Mouse (Mus musculus) lung, embryonic 15.5 days (tissue): ENCODE results near the gene Smim27. TPM values are rescaled to one million over a fixed set of nuclear protein-coding genes. Genes with fewer than 3 reads are reported as not detected.
A peak's percentile ranks its signal among the peaks of the same experiment; 100 is the strongest.

ENCODE experiments used
- ATAC-seq: fragments of 200-750 bp; cut with Nextera tagmentation; 2 replicates; pipeline ENCODE4 v1.8.0; 2017; ENCODE audit warnings: moderate number of reproducible peaks, borderline replicate concordance; ENCODE audit not compliant: low FRiP score, low TSS enrichment; ENCODE audit errors: extremely low read depth
- H3K27ac ChIP-seq: fragments of 300-500 bp; sonication (generic); 2 replicates; pipeline ENCODE4 v1.5.1; 2015; ENCODE audit warnings: moderate library complexity, mild to moderate bottlenecking, inconsistent platforms
- H3K27me3 ChIP-seq: fragments of 300-500 bp; sonication (generic); 2 replicates; pipeline ENCODE4 v1.6.1; 2015; ENCODE audit warnings: inconsistent platforms
- H3K36me3 ChIP-seq: fragments of 300-500 bp; sonication (generic); 2 replicates; pipeline ENCODE4 v1.6.1; 2015; ENCODE audit warnings: inconsistent platforms
- H3K4me1 ChIP-seq: fragments of 300-500 bp; sonication (generic); 2 replicates; pipeline ENCODE4 v1.6.1; 2015; ENCODE audit warnings: inconsistent platforms
- H3K4me2 ChIP-seq: fragments of 300-500 bp; sonication (generic); 2 replicates; pipeline ENCODE4 v1.6.1; 2015; ENCODE audit warnings: inconsistent platforms, mild to moderate bottlenecking, moderate library complexity
- H3K4me3 ChIP-seq: fragments of 300-500 bp; sonication (generic); 2 replicates; pipeline ENCODE4 v1.5.1; 2015; ENCODE audit warnings: mild to moderate bottlenecking, inconsistent platforms
- H3K9ac ChIP-seq: fragments of 300-500 bp; sonication (generic); 2 replicates; pipeline ENCODE4 v1.6.1; 2015; ENCODE audit warnings: inconsistent platforms
- H3K9me3 ChIP-seq: fragments of 300-500 bp; sonication (generic); 2 replicates; pipeline ENCODE4 v1.6.1; 2016; ENCODE audit warnings: inconsistent platforms
- WGBS: fragments of 180-500 bp; shearing (Covaris S2); methylation state at CpG from one replicate; pipeline ENCODE4 v1.1.7; 2015; 5-methylcytosine and 5-hydroxymethylcytosine counted together
- polyA plus RNA-seq: library from polyadenylated mRNA; unstranded; fragments of >200 nt; fragmentation: Nextera tagmentation; extraction: Ambion mirVana; gene quantifications from 2 replicates; pipeline ENCODE4 v1.2.1, GENCODE M21; 2015

Smim27 gene
- polyA plus RNA-seq, 1 experiment from 2014 or later, result 33.8 TPM

- Histone ChIP-seq H3K9ac (peak overlapping the region; percentile 49), H3K4me3 (peak overlapping the region; percentile 62), H3K27me3 (no peaks in the 10 kb centered on the region), H3K4me1 (peaks cover 9% of the 10 kb centered on the region), H3K4me2 (peak overlapping the region; percentile 72), H3K27ac (peak overlapping the region; percentile 77), H3K36me3 (no peaks in the 10 kb centered on the region), H3K9me3 (no peaks in the 10 kb centered on the region)
- 2% methylated on average over 17 of the region's 17 CpGs for WGBS
- peak; percentile 70; the same call in 1 of the 2 replicates for ATAC-seq
These were observed 30.6 kb upstream of the Smim27 start for GRCm38 (mm10) chr4:40238483-40239408.

DNA sequence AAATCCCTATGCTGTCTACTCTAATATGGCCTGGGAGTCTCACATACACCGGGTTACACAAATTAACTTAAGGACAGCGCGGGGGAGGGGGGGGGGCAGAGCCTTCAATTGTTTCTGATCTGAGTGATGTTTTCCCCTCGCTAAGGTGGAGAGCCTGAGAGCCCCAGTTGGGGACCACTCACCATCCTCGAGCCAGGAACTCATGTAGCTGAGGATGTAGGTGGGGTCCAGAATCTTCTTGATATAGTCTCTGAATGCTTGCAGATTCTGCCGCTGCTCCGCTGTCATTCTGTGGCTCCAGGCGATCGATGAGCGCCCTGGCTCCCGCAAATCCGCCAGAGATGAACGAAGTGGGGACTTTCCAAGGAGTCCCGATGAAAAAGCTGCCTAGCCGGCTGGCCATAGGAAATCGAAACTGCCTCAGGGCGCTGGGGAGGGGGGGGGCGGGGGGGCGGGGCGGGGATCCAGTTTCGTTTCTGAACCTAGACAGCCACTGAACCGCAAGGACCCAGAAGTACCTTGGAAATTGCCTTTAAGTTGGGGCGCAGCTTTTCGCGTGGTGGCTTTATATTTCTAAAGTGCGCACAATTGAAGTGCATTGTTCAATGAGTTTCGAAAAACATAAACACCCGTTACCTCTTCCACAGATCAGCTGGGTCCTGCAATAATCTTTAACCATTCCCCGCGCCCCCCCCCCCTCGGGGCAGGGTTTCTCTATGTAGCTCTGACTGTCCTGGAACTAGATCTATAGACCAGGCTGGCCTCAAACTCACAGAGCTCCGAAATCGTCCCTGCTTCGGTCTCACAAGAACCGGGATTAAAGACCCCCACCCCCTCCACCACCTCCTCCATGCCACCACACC is 29.7 kb upstream of the Smim27 start, which contains the start of gene Ddx58:
Gene Ddx58 (minus strand): TSS at position 420 of the 863 bp plus-strand sequence.
- peak within 1 kb of the TSS; percentile 62 for H3K4me3 ChIP-seq
- ATAC-seq, result peak; percentile 71
- H3K4me1 ChIP-seq, result peaks cover 9% of the 10 kb centered on the region
- H3K9ac ChIP-seq, result peak within 1 kb of the TSS; percentile 49
- peak within 1 kb of the TSS; percentile 72 for H3K4me2 ChIP-seq
- peak within 1 kb of the TSS; percentile 77 for H3K27ac ChIP-seq
- no peaks in the 10 kb centered on the region for H3K36me3 ChIP-seq
- H3K9me3 ChIP-seq, result no peaks in the 10 kb centered on the region
- H3K27me3 ChIP-seq, result no peaks in the 10 kb centered on the region
- 2% methylated on average over 35 of the region's 35 CpGs for WGBS

DNA sequence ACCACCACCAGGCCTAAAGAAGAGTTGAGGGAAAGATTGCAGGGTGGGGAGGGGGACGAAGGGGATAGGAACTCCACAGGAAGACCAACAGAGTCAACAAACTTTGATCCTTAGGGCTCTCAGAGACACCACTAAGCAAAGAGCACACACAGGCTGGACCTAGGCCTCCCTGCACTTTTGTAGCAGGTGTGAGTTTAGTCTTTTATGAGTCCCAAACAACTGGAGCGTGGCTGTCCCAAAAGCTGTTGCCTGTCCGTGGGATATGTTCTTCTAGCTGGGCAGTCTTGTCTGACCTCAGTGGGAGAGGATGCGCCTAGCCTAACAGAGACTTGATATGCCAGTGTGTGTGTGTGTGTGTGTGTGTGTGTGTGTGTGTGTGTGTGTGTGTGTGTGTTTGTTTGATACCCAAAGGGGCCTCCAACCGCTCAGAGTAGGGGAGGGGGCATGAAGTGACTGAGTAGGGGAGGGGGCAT is 29.1 kb upstream of the Smim27 start:
- ATAC-seq, result peak; percentile 32; the same call in 1 of the 2 replicates

GRCm38 (mm10) chr4:40241928-40242327 is 27.5 kb upstream of the Smim27 start:
- 47% methylated on average over 6 of the region's 6 CpGs for WGBS
- no peak for ATAC-seq
- Histone ChIP-seq H3K4me2 (no peak overlapping the region), H3K9ac (no peak overlapping the region), H3K27me3 (no peaks in the 10 kb centered on the region), H3K4me3 (no peak overlapping the region), H3K36me3 (no peaks in the 10 kb centered on the region), H3K27ac (no peak overlapping the region), H3K4me1 (peaks cover 9% of the 10 kb centered on the region), H3K9me3 (no peaks in the 10 kb centered on the region)

More for the DNA sequence above, 29.1 kb upstream of the Smim27 start:
- Histone ChIP-seq H3K4me1 (peaks cover 9% of the 10 kb centered on the region), H3K36me3 (no peaks in the 10 kb centered on the region), H3K4me3 (peak overlapping the region; percentile 62), H3K9ac (peak overlapping the region; percentile 49; the same call in 1 of the 2 replicates), H3K9me3 (no peaks in the 10 kb centered on the region), H3K4me2 (peak overlapping the region; percentile 72), H3K27me3 (no peaks in the 10 kb centered on the region), H3K27ac (no peak overlapping the region)
- 44% methylated on average over 5 of the region's 5 CpGs for WGBS

DNA sequence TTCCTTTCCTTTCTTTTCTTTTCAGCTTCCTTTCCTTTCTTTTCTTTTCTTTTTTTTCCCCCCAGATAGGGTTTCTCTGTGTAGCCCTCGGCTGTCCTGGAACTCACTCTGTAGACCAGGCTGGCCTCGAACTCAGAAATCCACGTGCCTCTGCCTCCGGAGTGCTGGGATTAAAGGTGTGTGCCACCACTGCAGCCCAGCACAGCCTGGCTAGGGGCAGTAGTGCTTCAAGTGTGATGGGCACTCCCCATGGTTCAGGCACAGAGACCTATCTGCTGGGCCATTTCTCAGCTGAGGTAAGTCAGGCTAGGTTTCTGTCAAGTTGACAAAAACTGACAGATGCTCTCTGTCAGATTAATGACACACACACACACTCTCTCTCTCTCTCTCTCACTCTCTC is 26.4 kb upstream of the Smim27 start:
- no peak for ATAC-seq
- WGBS, result 81% methylated on average over 4 of the region's 4 CpGs

DNA sequence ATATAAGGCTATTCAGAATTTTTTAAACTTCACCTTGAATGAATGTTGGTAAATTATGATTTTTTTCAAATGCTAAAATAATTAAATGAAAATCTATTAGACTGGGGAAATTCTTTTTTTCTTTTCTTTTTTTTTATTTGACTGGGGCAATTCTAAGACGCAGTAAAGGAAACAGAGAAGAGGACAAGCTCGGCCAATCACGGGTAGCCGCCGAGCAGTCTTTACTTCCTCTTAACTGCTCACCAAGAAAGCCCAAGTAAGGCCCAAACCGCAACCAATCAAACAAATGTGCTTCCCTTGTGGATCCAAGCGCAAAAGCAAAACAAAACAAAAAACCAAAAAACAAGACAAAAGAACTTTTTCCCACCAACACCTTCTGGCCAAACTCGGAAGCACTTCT is 25.3 kb upstream of the Smim27 start:
- 81% methylated on average over 8 of the region's 8 CpGs for WGBS

More for the DNA sequence above, 26.4 kb upstream of the Smim27 start:
- no peaks in the 10 kb centered on the region for H3K27me3 ChIP-seq
- H3K9ac ChIP-seq, result no peak overlapping the region
- no peaks in the 10 kb centered on the region for H3K9me3 ChIP-seq
- no peak overlapping the region for H3K4me2 ChIP-seq
- H3K4me1 ChIP-seq, result peaks cover 9% of the 10 kb centered on the region
- no peak overlapping the region for H3K4me3 ChIP-seq
- H3K27ac ChIP-seq, result no peak overlapping the region
- no peaks in the 10 kb centered on the region for H3K36me3 ChIP-seq

GRCm38 (mm10) chr4:40250984-40251383 is 18.4 kb upstream of the Smim27 start:
- no peaks in the 10 kb centered on the region for H3K36me3 ChIP-seq
- no peak overlapping the region for H3K27ac ChIP-seq
- H3K9ac ChIP-seq, result no peak overlapping the region
- H3K4me3 ChIP-seq, result no peak overlapping the region
- 81% methylated on average over 5 of the region's 5 CpGs for WGBS
- no peak for ATAC-seq
- no peaks in the 10 kb centered on the region for H3K27me3 ChIP-seq
- H3K4me2 ChIP-seq, result no peak overlapping the region
- no peaks in the 10 kb centered on the region for H3K4me1 ChIP-seq
- no peaks in the 10 kb centered on the region for H3K9me3 ChIP-seq

More for the DNA sequence above, 25.3 kb upstream of the Smim27 start:
- no peaks in the 10 kb centered on the region for H3K36me3 ChIP-seq
- no peaks in the 10 kb centered on the region for H3K27me3 ChIP-seq
- H3K4me1 ChIP-seq, result peaks cover 4% of the 10 kb centered on the region; the same call in 1 of the 2 replicates
- no peak overlapping the region for H3K9ac ChIP-seq
- H3K4me2 ChIP-seq, result no peak overlapping the region
- H3K27ac ChIP-seq, result no peak overlapping the region
- no peak for ATAC-seq
- H3K4me3 ChIP-seq, result no peak overlapping the region
- no peaks in the 10 kb centered on the region for H3K9me3 ChIP-seq

- Histone ChIP-seq H3K9me3 (no peaks in the 10 kb centered on the region), H3K4me1 (no peaks in the 10 kb centered on the region), H3K9ac (no peak overlapping the region), H3K36me3 (peaks cover 4% of the 10 kb centered on the region; the same call in 1 of the 2 replicates), H3K4me2 (no peak overlapping the region), H3K27me3 (no peaks in the 10 kb centered on the region), H3K4me3 (no peak overlapping the region), H3K27ac (no peak overlapping the region)
- ATAC-seq, result no peak
- WGBS, result 56% methylated on average over 2 of the region's 2 CpGs
These were observed 15.6 kb upstream of the Smim27 start for GRCm38 (mm10) chr4:40253766-40254165.

GRCm38 (mm10) chr4:40254385-40255103 is 14.8 kb upstream of the Smim27 start:
- WGBS, result 82% methylated on average over 8 of the region's 8 CpGs

DNA sequence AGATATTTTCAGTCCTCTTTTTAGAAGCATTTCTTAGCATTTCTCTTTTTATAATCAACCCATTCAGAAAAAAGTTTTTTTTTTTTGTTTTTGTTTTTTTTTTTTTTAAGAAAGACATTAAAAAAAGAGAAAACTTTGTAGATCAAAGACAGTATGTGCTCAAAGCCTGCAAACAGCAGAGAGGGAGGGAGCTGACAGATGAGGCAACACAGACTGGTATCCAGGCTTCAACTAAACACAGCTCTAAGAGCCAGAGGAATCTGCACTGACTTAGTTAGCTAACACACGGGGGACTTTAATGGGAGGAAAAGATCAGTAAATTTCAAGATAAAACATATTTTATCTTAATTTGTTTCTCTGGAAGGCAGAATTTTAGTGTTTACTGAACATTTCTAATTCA is 5.1 kb upstream of the Smim27 start:
- Histone ChIP-seq H3K9ac (no peak overlapping the region), H3K27me3 (no peaks in the 10 kb centered on the region), H3K9me3 (no peaks in the 10 kb centered on the region), H3K4me2 (no peak overlapping the region), H3K4me3 (no peak overlapping the region), H3K4me1 (peaks cover 24% of the 10 kb centered on the region), H3K27ac (no peak overlapping the region), H3K36me3 (peaks cover 38% of the 10 kb centered on the region)
- ATAC-seq, result no peak
- WGBS, result 37% methylated on average over 1 of the region's 1 CpGs

More at GRCm38 (mm10) chr4:40254385-40255103, 14.8 kb upstream of the Smim27 start:
- Histone ChIP-seq H3K4me1 (no peaks in the 10 kb centered on the region), H3K9ac (no peak overlapping the region), H3K36me3 (peaks cover 10% of the 10 kb centered on the region), H3K4me3 (no peak overlapping the region), H3K9me3 (no peaks in the 10 kb centered on the region), H3K27me3 (no peaks in the 10 kb centered on the region), H3K4me2 (no peak overlapping the region), H3K27ac (no peak overlapping the region)
- no peak for ATAC-seq

- peak overlapping the region; percentile 80 for H3K4me3 ChIP-seq
- peaks cover 12% of the 10 kb centered on the region for H3K36me3 ChIP-seq
- ATAC-seq, result no peak
- H3K27me3 ChIP-seq, result no peaks in the 10 kb centered on the region
- peak overlapping the region; percentile 89 for H3K4me2 ChIP-seq
- H3K9ac ChIP-seq, result peak overlapping the region; percentile 96
- no peaks in the 10 kb centered on the region for H3K9me3 ChIP-seq
- H3K27ac ChIP-seq, result peak overlapping the region; percentile 99
- H3K4me1 ChIP-seq, result peaks cover 24% of the 10 kb centered on the region
- WGBS, result 47% methylated on average over 7 of the region's 7 CpGs
These were observed 1.7 kb upstream of the Smim27 start for GRCm38 (mm10) chr4:40267681-40268080.
